Mouse (Mus musculus) heart, postnatal 0 days (tissue): Measurements from ENCODE around the gene Lrch1.

ENCODE experiments used
- CTCF ChIP-seq: IDR thresholded peaks from 2 replicates; pipeline ENCODE4 v1.5.1; 2016; ENCODE audit warnings: antibody characterized with exemption, control low read depth, low read depth
- EP300 ChIP-seq: IDR thresholded peaks from 2 replicates; pipeline ENCODE4 v1.6.1; 2016; ENCODE audit warnings: antibody characterized with exemption, low read depth

- TF ChIP-seq CTCF (no peak), EP300 (no peak)
Measured at GRCm38 (mm10) chr14:74984817-74985391, 37.2 kb upstream of the Lrch1 start.
